Mouse (Mus musculus) lung, postnatal 0 days (tissue): ENCODE results near the gene Stx16. TPM values are rescaled to one million over a fixed set of nuclear protein-coding genes. Genes with fewer than 3 reads are reported as not detected.

Experiments used
- ATAC-seq: fragments of 200-750 bp; cut with Nextera tagmentation; 2 replicates; pipeline ENCODE4 v1.8.0; 2017; ENCODE audit warnings: moderate library complexity
- DNase-seq: peaks from one replicate; pipeline ENCODE4 v3.0.0-alpha.2; 2016; ENCODE audit warnings: low spot score
- H3K27ac ChIP-seq: fragments of 300-500 bp; sonication (generic); 2 replicates; pipeline ENCODE4 v1.5.1; 2014; ENCODE audit warnings: antibody characterized with exemption, mild to moderate bottlenecking, low read length, mixed read lengths
- H3K27me3 ChIP-seq: fragments of 300-500 bp; sonication (generic); replicated peaks from 2 replicates; pipeline ENCODE4 v1.6.1; 2014; ENCODE audit warnings: low read length, mixed read lengths; ENCODE audit not compliant: insufficient read depth
- H3K36me3 ChIP-seq: fragments of 300-500 bp; sonication (generic); 2 replicates; pipeline ENCODE4 v1.6.1; 2014; ENCODE audit warnings: low read length, mixed read lengths; ENCODE audit not compliant: insufficient read depth
- H3K4me1 ChIP-seq: fragments of 300-500 bp; sonication (generic); 2 replicates; pipeline ENCODE4 v1.6.1; 2014; ENCODE audit warnings: antibody characterized with exemption, low read depth, low read length, mixed read lengths; ENCODE audit not compliant: insufficient read depth
- H3K4me2 ChIP-seq: fragments of 300-500 bp; sonication (generic); replicated peaks from 2 replicates; pipeline ENCODE4 v1.6.1; 2014; ENCODE audit warnings: low read depth, mild to moderate bottlenecking, low read length, moderate library complexity, mixed read lengths
- H3K4me3 ChIP-seq: fragments of 300-500 bp; sonication (generic); 2 replicates; pipeline ENCODE4 v1.5.1; 2014; ENCODE audit warnings: low read depth, low read length
- H3K9ac ChIP-seq: fragments of 300-500 bp; sonication (generic); replicated peaks from 2 replicates; pipeline ENCODE4 v1.6.1; 2014; ENCODE audit warnings: low read depth, mild to moderate bottlenecking
- H3K9me3 ChIP-seq: fragments of 300-500 bp; sonication (generic); 2 replicates; pipeline ENCODE4 v1.6.1; 2016; ENCODE audit warnings: low read length, mixed read lengths
- CTCF ChIP-seq: IDR thresholded peaks from 2 replicates; pipeline ENCODE4 v1.5.1; 2016; ENCODE audit warnings: antibody characterized with exemption, mild to moderate bottlenecking
- EP300 ChIP-seq: IDR thresholded peaks from 2 replicates; pipeline ENCODE4 v1.6.1; 2016; ENCODE audit warnings: antibody characterized with exemption, mild to moderate bottlenecking, control low read depth
- WGBS: fragments of 180-500 bp; shearing (Covaris S2); extraction: QIAGEN DNeasy Blood & Tissue Kit; methylation state at CpG from one replicate; pipeline ENCODE4 v1.1.7; 2014; 5-methylcytosine and 5-hydroxymethylcytosine counted together
- polyA plus RNA-seq: library from polyadenylated mRNA; unstranded; fragments of >200 nt; fragmentation: Nextera tagmentation; extraction: Ambion mirVana; gene quantifications from 2 replicates; pipeline ENCODE4 v1.2.1, GENCODE M21; 2015

Gene Stx16
- polyA plus RNA-seq, 1 experiment from 2014 or later: 5.2 TPM

DNA sequence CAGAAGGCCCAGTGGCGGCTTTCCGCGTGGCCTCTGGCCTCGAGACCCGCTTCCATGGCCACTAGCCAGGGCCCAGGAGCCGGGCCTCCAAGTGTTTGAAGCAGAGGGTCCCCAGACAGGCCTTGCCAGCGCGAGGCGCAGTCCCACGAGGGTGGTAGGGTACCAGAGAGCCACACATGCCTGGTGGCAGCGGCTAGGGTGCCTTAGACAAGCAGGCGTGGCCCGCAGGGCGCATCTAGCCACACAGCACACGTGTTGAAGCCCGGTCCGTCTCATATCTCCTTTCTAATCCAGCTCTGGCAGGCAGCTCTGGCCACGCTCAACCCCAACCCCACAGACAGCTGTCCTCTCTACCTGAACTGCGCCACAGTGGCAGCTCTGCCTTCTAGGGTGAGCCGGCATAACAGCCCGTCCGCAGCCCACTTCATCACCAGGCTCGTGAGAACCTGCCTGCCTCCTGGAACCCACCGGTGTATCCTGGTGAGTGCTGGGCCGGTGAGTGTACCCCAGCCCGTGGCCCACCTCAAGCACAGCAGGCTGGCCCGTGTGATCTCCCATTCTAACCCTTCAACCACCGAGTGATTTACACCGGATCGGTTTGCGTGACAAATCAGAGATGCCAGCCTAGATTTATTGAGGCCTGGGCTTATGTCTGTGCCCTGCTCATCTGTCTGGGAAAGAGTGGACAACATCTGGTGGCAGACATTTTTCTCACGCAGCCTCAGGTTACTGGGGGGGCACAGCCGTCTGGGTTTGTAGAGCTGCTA, 34.9 kb downstream of the Stx16 start:
- peak; percentile 17 for DNase-seq
- TF ChIP-seq EP300 (no peak), CTCF (no peak)
- WGBS: 44% methylated on average over 33 of the region's 33 CpGs

DNA sequence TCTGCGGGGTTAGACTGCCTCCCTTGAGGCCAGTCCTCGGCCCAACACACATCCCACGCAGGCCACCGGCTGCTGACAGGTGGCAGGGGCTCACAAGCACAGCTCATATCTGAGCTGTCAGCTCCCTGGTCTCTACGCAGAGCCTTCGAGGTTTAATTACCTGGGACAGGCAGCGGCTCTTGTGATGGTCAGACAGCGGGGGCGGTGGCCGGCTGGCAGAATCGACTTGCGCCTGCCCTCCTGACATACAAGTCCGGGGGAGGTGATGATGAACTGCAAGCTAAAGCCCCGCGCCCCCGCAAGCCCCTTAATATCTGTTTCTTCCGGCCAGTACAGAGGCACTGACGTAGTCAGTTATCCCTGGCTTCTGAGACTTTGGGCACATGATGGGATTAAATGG, 36.8 kb downstream of the Stx16 start:
- H3K4me3 ChIP-seq: no peak overlapping the region
- no peak overlapping the region for H3K9ac ChIP-seq
- no peak overlapping the region for H3K27ac ChIP-seq
- no peaks in the 10 kb centered on the region for H3K27me3 ChIP-seq
- TF ChIP-seq CTCF: no peak
- TF ChIP-seq EP300: no peak
- DNase-seq: no peak
- WGBS: 69% methylated on average over 18 of the region's 18 CpGs
- no peak for ATAC-seq
- no peak overlapping the region for H3K4me2 ChIP-seq
- H3K4me1 ChIP-seq: peaks cover 11% of the 10 kb centered on the region
- H3K36me3 ChIP-seq: peaks cover 10% of the 10 kb centered on the region
- no peaks in the 10 kb centered on the region for H3K9me3 ChIP-seq

More for the DNA sequence above, 34.9 kb downstream of the Stx16 start:
- peaks cover 9% of the 10 kb centered on the region for H3K36me3 ChIP-seq
- H3K27ac ChIP-seq: peak overlapping the region; percentile 66
- H3K9ac ChIP-seq: peak overlapping the region; percentile 76
- H3K27me3 ChIP-seq: no peaks in the 10 kb centered on the region
- H3K4me2 ChIP-seq: peak overlapping the region; percentile 85
- peak; percentile 35 for ATAC-seq
- no peaks in the 10 kb centered on the region for H3K9me3 ChIP-seq
- H3K4me1 ChIP-seq: peaks cover 11% of the 10 kb centered on the region
- H3K4me3 ChIP-seq: peak overlapping the region; percentile 62

DNA sequence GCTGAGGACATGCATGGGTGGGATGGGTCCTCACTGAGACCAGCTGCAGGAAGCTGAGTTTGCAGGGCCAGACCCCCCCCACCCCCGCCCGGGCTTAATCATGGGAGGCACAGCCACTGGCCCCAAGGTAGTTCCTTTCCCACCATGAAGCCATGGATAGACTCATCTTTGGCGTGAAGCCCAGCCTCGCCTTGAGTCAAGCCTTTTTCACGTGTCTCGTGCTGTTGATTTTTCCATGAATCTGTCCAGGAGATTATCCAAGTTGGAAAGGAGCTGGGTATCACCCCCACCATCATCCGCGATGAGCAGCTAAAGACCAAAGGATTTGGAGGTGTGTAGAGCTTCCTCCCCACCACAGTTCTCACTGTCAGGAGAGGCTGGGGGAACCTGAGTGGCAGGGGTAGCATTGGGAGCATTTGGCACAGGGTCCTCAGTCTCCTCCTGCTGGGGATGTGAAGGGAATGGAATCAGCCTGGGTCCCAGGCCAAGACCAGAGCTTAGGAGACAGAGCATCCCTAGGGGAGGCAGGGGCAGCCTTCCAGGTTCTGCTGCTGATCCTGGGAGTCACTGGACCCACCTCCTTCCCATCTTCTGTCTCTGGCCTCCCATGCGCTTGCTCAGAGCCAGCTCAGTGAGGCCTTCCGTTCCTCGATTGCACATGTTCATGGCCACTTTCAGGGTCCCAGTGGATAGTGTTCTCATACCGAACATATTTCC, 38.2 kb downstream of the Stx16 start:
- ATAC-seq (no peak), DNase-seq (no peak)
- Histone ChIP-seq H3K4me3 (no peak overlapping the region), H3K9ac (no peak overlapping the region), H3K4me2 (no peak overlapping the region), H3K27me3 (no peaks in the 10 kb centered on the region), H3K9me3 (no peaks in the 10 kb centered on the region), H3K4me1 (peaks cover 11% of the 10 kb centered on the region), H3K36me3 (peaks cover 11% of the 10 kb centered on the region), H3K27ac (no peak overlapping the region)
- TF ChIP-seq EP300 (no peak), CTCF (no peak)
- 90% methylated on average over 12 of the region's 12 CpGs for WGBS

DNA sequence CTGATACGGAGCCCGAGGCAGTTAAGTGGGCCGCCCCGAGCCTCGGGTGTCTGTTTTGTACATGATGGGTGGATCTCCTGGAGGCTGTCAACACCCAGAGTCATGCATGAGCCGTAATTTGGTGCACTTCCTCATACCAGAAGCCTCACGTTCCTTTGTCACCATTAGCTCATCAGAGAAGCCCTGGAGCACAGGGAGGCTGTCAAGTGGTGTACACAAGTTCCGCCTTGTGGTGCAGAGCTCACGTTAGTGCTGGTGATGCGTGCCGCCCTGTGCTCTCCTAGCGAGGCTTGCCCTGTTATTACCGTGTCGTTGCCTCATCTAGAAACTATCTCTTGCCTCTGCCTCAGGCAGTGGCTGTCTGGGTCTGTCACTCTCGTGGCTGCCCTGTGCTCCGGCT, 40.8 kb downstream of the Stx16 start:
- H3K36me3 ChIP-seq: peaks cover 22% of the 10 kb centered on the region
- H3K9me3 ChIP-seq: no peaks in the 10 kb centered on the region
- no peak overlapping the region for H3K4me3 ChIP-seq
- ATAC-seq (0 out of 2 replicates have a peak, but pooled peaks have one; percentile 11), DNase-seq (no peak)
- no peak overlapping the region for H3K4me2 ChIP-seq
- H3K27me3 ChIP-seq: no peaks in the 10 kb centered on the region
- TF ChIP-seq CTCF: no peak
- no peak for TF ChIP-seq EP300
- WGBS: 70% methylated on average over 16 of the region's 16 CpGs
- H3K27ac ChIP-seq: no peak overlapping the region
- H3K9ac ChIP-seq: no peak overlapping the region
- no peaks in the 10 kb centered on the region for H3K4me1 ChIP-seq

DNA sequence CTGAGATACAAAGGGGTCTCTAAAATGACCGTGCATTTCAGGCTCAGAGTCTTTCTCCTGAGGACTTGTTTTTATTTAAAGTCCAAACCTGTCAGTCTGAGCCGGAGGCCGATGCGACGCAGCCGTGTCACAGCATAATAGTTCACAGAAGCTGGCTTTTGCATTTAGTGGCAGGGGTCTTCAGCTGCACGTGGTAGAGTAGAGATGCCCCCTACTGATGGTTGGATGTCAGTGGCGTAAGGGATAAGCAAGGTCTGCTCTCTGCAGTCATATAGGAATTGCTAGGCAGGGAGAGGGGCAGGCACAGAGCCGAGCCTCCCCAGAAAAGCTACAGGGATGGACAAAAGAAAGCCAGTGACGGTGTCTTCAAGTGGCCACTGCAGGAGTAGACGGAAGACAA, 42.0 kb downstream of the Stx16 start:
- 71% methylated on average over 11 of the region's 11 CpGs for WGBS
- H3K27me3 ChIP-seq: no peaks in the 10 kb centered on the region
- H3K4me3 ChIP-seq: no peak overlapping the region
- H3K27ac ChIP-seq: no peak overlapping the region
- H3K36me3 ChIP-seq: peaks cover 30% of the 10 kb centered on the region
- no peak overlapping the region for H3K9ac ChIP-seq
- no peak for ATAC-seq
- TF ChIP-seq CTCF: 0 out of 2 replicates have a peak, but pooled peaks have one; percentile 11
- no peak for TF ChIP-seq EP300
- no peaks in the 10 kb centered on the region for H3K4me1 ChIP-seq
- H3K4me2 ChIP-seq: no peak overlapping the region
- no peak for DNase-seq
- H3K9me3 ChIP-seq: no peaks in the 10 kb centered on the region

DNA sequence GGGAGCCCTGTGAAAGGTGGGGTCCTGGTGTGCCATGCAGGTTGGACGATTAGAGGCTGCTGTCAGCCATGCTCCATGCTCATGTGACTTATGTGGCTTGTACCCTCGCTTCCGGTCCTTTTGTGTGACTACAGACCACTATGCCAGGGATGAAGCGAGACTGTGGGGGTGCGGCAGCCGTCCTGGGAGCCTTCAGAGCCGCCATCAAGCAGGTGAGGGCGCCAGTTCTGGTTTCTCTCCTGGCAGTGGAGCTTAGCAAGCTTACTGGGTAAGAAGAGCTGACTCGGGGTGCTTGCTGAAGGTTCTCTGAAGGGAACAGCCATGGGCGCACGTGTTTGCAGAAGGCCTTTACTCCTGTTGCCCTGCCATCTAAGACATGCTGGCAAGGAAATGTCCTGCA, 43.2 kb downstream of the Stx16 start:
- no peak overlapping the region for H3K4me2 ChIP-seq
- H3K36me3 ChIP-seq: peaks cover 30% of the 10 kb centered on the region
- no peak for TF ChIP-seq EP300
- TF ChIP-seq CTCF: no peak
- H3K4me3 ChIP-seq: no peak overlapping the region
- no peak for ATAC-seq
- H3K27ac ChIP-seq: no peak overlapping the region
- H3K4me1 ChIP-seq: no peaks in the 10 kb centered on the region
- no peaks in the 10 kb centered on the region for H3K27me3 ChIP-seq
- H3K9ac ChIP-seq: no peak overlapping the region
- H3K9me3 ChIP-seq: no peaks in the 10 kb centered on the region
- 90% methylated on average over 11 of the region's 11 CpGs for WGBS
- DNase-seq: no peak
